Mouse (Mus musculus) lung, postnatal 14 days (tissue): ENCODE measurements around the gene Ptcd1.
"Not testable (repeated sequence)": the region's sequence is repeated elsewhere in the genome, so short reads cannot be mapped to it uniquely, and the experiment has no call there.

Experiments used
- DNase-seq: peaks from one replicate; pipeline ENCODE4 v3.0.0; 2021

Ptcd1 gene

DNA sequence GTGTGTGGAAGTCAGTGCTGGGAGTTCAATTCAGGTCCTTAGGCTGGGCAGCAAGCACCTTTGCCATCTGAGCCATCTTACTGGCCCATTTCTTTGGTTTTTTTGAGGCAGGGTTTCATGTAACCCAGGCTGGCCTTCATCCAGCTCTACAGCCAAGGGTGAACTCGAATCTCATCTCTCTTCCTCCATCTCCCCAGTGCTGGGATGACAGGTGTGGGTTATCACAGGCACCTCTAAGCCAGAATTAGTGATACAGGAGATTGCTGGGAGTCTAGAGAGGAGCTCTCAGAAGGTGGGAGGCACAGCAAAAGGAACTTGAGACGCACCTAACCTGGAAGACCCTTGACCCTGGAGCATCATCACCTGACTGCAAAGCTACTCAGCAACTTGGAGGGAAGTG, 53.5 kb downstream of the Ptcd1 start:
- no peak for DNase-seq

DNA sequence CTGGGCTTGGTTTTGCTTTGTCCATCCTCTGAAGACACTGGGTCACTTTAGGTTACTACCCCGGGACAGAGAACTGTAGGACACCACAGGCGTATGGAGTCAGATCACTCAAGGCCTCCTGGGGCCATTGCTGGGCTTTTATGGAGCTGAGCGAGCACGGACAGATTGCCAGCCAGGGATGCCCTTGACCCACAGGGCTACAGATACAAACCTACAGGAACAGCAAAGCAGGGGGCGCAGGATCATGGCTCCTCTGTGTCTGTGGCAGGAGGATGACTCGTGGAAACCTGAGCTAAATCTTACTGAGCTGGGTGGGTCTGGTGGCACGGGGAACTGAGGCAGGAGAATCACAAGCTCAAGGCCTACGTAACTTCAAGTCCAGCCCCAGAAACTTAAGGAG, 54.3 kb downstream of the Ptcd1 start:
- no peak for DNase-seq

DNA sequence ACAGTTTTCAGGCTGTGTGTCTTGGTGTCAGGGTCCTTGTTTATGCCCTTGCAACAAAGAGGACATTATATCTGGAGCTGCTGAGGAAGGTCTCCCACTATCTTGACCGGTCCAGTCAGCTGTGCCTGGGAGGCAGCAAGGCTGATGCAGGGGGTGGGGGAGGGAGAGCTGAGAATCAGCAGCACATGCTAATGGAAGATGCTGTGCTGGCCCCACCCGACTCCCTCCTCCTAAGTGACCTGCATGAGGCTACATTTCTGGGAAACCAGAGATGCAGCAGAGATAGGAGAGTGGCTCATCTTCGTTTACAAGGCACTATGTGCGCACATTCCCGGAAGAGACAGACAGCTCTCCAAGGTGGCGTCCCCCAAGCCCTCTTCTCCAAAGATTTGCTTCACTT, 56.5 kb downstream of the Ptcd1 start:
- no peak for DNase-seq

DNA sequence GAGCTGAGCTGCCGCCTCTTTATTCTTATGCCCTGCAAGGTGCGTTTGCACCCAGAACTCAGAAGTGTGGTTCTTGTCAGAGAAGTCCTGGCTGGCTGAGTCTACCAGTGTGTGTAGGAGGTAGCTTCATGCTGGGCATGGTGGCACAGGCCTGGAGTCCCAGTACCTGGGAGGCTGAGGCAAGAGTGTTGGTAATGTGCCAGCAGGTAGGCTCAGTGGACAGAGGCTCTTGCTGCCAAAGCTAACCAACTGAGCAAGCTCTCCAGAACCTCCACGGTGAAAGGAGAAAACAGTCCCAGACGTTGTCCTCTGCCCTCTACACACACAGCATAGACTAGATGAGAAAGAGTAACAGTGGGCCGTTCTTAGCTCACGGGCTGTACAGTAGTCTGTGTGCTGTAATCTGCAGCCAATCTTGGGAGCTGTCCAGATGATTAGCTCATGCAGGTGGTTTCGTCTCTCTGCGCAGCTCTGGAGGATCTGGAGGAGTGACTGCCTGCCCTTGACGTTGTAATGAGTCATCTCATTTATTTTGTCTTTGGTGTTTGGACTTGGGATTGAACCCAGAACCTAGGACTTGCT, 61.1 kb downstream of the Ptcd1 start:
- no peak for DNase-seq

DNA sequence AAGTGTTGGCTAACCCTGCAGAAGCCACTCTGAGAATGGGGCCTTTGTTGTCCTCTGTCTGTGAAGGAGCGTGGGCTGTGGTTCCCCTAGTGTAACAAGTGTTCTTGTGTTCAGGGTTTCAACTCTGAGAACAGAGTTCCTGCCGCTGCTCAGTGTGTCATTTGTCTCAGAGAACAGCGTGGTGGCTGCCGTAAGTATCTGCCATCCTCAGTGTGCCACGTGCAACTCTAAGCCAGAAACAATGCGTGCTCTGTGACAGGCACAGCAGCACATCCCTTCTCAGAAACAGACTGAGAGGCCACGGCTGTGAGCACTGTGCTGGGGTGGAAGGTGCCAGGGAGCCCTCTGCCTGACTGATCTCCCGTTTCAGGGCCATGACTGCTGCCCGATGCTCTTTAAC, 62.6 kb downstream of the Ptcd1 start:
- no peak for DNase-seq

DNA sequence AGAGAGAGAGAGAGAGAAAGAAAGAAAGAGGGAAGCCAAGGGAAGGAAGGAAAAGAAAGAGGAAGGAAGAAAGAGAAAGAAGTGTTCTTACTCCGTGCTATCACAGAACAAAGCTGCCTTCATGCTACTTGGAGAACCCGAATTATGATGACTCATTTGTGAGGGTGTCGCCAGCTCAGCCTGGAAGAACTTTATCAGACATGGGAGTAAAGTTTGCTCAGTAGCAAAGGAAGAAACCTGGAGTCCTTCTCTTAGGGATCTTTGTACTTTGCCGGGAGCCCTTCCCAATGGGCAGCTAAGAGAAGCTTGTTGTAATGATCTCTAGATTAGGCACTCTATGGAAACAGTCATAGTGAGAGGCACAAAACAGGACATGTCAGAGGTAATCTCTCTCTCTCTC, 64.2 kb downstream of the Ptcd1 start:
- DNase-seq = no peak

DNA sequence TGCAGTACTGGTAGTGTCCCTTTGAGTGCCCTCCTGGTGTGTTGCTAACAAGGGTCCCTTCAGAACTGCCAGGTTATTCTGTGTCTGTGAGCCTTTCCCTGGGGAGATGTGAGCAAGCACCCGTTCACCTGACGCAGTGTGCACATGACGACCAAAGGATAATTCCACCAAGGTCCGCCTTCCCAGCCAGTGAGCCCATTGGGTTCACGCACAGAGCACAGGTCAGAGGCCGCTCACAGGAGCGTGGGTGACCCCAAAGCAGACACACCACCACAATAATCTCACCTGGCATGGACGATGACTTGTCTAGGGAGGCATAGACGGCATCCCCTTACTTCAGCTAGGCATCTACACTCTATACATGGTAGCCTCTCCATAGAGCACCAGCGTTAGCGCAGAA, 65.5 kb downstream of the Ptcd1 start:
- DNase-seq = not testable (repeated sequence)

DNA sequence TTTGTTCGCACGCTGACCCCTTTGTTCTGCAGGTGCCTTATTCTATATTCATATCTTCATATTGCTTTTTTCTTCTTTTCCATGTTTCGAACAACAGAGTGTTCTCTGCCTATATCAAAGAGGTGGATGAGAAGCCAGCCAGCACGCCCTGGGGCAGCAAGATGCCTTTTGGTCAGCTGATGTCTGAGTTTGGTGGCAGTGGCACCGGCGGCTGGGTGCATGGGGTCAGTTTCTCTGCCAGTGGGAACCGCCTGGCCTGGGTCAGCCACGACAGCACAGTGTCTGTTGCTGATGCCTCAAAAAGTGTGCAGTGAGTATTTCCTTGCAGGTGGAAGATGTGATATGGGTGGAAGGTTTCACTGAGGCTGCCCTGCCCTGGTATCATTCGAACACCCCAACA, 65.9 kb downstream of the Ptcd1 start:
- no peak for DNase-seq

DNA sequence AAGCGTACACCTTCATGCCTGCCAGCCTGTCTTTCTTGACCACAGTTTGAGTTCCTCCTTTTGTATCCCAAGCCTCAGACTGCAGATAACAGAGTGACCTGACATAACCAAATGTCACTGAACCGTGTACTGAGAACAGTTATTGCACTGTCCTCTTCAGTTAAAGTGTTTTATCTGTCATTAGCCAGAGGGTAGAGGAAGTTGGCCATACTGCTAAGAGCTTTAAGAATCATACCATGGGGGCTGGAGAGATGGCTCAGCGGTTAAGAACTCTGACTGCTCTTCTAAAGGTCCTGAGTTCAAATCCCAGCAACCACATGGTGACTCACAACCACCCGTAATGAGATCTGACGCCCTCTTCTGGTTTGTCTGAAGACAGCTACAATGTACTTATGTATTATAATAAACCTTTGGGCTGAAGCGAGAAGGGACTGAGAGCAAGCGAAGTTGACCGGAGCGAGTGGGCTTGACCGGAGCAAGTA, 68.5 kb downstream of the Ptcd1 start:
- DNase-seq = no peak
